Mouse (Mus musculus) yolk sac, embryonic 10.5 days (tissue): ENCODE results near the gene Dock6.
"Not testable (repeated sequence)": the region's sequence is repeated elsewhere in the genome, so short reads cannot be mapped to it uniquely, and the experiment has no call there.

Experiments
- DNase-seq: peaks from one replicate; pipeline ENCODE4 v3.0.0-alpha.2; 2017; ENCODE audit warnings: low spot score

Dock6 gene

GRCm38 (mm10) chr9:21781657-21782468 lies 70.6 kb downstream of the Dock6 start:
- no peak for DNase-seq

DNA sequence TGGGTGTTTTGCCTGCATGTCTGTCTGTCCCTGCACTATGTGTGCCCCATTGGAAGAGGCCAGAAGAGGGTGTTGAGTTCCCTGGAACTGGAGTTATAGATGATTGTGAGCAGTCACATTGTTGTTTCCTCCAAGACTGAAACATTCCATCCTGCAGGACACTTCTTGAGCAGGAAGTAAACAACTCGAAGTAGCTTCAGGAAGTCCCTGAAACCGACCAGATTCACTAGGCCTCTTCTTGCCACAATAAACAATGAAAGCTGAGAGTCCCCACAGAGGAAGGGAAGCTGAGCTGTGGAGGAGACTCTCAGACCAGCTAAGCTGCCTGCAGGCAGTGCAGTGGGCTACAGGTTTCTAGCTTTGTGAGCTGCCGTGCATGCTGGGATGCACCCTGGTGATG lies 74.7 kb downstream of the Dock6 start:
- no peak for DNase-seq

GRCm38 (mm10) chr9:21774353-21774752 lies 78.1 kb downstream of the Dock6 start:
- no peak for DNase-seq

DNA sequence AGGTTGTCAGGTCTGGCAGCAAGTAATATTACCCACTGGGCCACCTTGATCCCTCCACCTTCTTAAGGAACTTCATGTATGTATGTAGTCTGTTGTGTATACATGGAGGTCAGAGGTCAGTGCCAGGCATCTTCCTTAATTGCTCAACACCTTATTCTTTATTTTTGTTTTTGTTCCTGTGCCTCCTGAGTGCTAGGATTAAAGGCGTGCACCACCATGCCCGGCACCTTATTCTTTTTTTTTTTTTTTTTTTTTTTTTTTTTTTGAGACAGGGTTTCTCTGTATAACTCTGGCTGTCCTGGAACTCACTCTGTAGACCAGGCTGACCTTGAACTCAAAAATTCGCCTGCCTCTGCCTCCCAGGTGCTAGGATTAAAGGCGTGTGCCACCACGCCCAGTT lies 79.0 kb downstream of the Dock6 start:
- DNase-seq, result not testable (repeated sequence)

GRCm38 (mm10) chr9:21769558-21770183 lies 82.8 kb downstream of the Dock6 start:
- DNase-seq, result no peak

GRCm38 (mm10) chr9:21768511-21769411 lies 83.7 kb downstream of the Dock6 start:
- DNase-seq, result no peak

- no peak for DNase-seq
Observed at GRCm38 (mm10) chr9:21767896-21768295, 84.5 kb downstream of the Dock6 start.

DNA sequence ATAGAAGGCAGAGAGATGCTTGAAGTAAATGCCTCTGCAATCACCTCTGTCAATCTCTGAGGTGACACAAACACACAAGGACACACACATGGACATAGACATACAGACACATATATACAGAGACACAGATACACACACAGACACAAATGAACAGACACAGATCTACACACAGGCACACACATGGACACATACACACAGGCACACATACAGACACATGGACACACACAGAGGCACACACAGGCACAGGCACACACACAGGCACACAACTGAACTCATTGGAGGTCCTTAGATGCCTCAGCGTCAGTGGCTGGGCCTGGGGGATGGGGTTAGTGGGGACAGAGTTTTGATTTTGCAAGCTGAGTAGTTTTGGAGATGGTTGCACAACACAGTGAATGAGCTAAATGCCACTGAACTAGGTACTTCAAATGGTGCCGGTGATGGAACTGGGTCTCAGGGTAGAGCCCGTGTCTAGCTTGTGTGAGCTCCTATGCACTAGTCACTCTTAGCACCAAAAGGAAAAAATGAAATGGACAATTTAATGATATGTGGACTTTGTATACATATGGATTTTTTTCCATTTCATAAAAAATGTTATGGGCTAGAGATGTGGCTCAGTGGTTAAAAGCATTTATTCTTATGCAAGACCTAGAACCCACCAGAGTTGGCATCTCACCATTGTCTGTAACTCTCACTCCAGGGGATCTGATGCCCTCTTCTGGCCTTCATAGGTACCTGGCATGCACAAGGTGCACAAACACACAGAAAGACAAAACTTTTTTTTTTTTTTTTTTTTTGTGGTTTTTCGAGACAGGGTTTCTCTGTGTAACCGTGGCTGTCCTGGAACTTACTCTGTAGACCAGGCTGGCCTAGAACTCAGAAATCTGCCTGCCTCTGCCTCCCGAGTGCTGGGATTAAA lies 88.1 kb downstream of the Dock6 start:
- DNase-seq, result no peak

- peak; percentile 51 for DNase-seq
Observed at GRCm38 (mm10) chr9:21762135-21762534, 90.3 kb downstream of the Dock6 start.

DNA sequence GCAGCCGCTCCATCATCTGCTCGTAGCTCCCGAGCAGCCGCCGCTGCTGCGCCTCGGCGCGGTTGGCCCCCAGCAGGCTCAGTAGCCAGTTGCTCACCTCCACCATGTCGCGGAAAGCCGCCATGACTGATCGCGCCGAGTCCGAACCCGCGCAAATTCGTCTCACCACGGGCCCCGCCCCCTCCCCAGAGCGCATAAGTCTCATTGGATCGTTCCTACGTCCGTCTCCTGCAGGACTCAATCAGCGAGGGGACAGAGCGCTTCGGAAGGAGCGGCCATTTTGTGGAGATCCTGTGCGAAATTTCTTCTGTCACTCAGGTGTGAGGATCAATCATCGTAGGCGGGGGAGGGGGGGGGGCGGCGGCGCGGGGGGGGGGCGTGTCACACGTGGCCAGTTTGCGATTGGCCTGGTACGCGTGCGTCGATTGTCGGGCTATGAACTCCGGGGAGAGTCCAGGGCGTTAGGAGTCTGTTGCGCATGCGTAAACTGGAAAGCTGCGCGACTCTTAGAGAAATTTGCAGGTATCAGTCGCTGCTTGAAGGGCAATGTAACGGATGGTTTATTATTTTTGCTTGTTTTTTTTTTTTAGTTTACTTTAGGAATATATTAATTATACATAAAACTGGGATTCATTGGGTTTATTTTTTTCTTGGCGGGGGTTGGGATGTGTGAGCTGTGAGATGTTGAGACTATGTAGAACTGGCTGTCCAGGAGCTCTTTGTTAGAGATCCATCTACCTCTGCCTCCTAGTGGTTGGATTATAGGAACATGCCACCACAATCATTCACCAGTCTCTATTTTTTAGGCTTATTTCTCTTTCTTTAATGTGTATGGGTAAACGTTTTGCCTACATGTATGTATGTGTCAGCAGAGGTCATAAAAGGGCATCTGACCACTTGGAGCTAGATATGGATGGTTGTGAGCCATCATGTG lies 92.0 kb downstream of the Dock6 start, which contains the start of gene Spc24:
TSS of gene Spc24 (minus strand) at position 149 of the 934 bp plus-strand sequence.
- DNase-seq, result peak; percentile 98

- no peak for DNase-seq
Observed at GRCm38 (mm10) chr9:21759718-21760117, 92.7 kb downstream of the Dock6 start.

GRCm38 (mm10) chr9:21758576-21759529 lies 93.6 kb downstream of the Dock6 start:
- DNase-seq, result no peak

DNA sequence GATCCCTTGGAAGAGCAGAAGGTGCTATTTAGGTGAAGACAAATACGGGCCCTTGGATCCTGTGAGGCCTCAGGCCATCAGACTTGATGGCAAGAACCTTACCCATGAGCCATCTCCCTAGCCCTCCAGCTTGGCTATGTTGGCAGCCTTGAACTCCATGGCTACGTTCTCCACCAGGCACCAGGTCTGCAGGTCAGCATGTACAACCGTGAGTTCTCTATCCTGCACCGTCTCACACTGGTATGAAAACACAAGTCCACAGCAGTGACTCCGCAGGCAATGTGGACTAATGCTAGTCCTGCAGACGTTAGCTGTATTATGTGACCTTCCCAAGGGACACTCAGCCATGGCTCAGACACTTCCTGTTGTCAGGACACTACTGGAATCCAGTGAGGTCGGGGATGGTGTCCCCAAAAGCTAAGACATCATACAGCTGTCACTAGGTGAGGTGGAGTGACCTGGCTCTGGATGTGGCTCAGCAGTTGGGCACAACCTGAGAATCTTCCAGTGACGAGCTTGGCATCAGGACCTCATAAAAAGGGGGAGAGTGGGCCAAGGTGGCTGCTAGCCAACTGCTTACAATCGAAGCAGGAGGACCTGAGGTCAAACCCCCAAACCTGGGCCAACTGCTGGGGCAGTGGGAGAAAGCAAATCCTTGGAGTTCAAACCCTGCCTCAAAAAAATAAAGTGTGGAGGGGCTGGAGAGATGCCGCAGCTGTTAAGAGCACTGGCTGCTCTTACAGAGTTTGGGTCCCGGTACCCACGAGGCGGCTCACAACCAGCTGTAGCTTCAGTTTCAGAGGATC lies 97.7 kb downstream of the Dock6 start:
- no peak for DNase-seq

- DNase-seq, result no peak
Observed at GRCm38 (mm10) chr9:21754003-21754402, 98.4 kb downstream of the Dock6 start.

GRCm38 (mm10) chr9:21752252-21752792 lies 100.1 kb downstream of the Dock6 start:
- no peak for DNase-seq

DNA sequence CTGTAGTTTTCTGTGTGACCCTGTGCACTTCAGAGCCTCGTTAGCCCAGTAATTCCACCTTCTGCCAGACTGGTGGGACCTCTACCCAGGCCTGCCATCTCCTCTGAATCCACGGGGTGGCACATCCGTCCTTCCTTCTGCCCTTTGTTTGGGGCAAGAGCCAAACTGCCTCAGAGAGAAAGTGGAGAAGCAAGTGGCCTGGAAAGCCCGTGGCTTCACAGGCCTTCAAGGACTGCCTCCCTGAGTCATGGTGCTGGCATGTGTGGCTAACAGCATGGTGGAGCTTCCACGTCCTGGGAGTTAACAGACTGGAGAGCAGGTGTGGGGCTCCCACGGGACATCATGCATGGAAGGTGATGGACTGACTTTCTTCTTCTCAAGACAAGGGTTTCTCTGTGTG lies 101.1 kb downstream of the Dock6 start:
- DNase-seq, result no peak

GRCm38 (mm10) chr9:21750370-21750769 lies 102.1 kb downstream of the Dock6 start:
- DNase-seq, result no peak
